Mouse (Mus musculus): ENCODE results near the gene Txndc8. TPM values are rescaled to one million over a fixed set of nuclear protein-coding genes. Genes with fewer than 3 reads are reported as not detected.

The Txndc8 gene
- total RNA-seq, 1 experiment from 2014 or later, result not detected

- DNase-seq, result peak; percentile 99
These were observed 52.6 kb downstream of the Txndc8 start, which contains the start of gene Txn1 for GRCm38 (mm10) chr4:57956029-57956960. Gene Txn1, minus strand, starts transcription at chr4:57956411.

GRCm38 (mm10) chr4:57955544-57955958 lies 53.4 kb downstream of the Txndc8 start:
- peak; percentile 88 for DNase-seq

- no peak for DNase-seq
These were observed 53.9 kb downstream of the Txndc8 start for GRCm38 (mm10) chr4:57954991-57955390.

- no peak for DNase-seq
These were observed 54.3 kb downstream of the Txndc8 start for GRCm38 (mm10) chr4:57954580-57954979.

GRCm38 (mm10) chr4:57953796-57954195 lies 55.1 kb downstream of the Txndc8 start:
- no peak for DNase-seq

GRCm38 (mm10) chr4:57952891-57953290 lies 56.0 kb downstream of the Txndc8 start:
- peak; percentile 29 for DNase-seq

GRCm38 (mm10) chr4:57952416-57952815 lies 56.5 kb downstream of the Txndc8 start:
- DNase-seq, result no peak

GRCm38 (mm10) chr4:57949866-57950265 lies 59.1 kb downstream of the Txndc8 start:
- no peak for DNase-seq

- DNase-seq, result no peak
These were observed 61.4 kb downstream of the Txndc8 start for GRCm38 (mm10) chr4:57947476-57947875.

GRCm38 (mm10) chr4:57947036-57947435 lies 61.9 kb downstream of the Txndc8 start:
- DNase-seq, result no peak

- no peak for DNase-seq
These were observed 66.0 kb downstream of the Txndc8 start for GRCm38 (mm10) chr4:57942892-57943291.

- DNase-seq, result no peak
These were observed 68.3 kb downstream of the Txndc8 start for GRCm38 (mm10) chr4:57940631-57941030.

GRCm38 (mm10) chr4:57937292-57937691 lies 71.6 kb downstream of the Txndc8 start:
- no peak for DNase-seq

- DNase-seq, result no peak
These were observed 74.7 kb downstream of the Txndc8 start for GRCm38 (mm10) chr4:57934181-57934580.

Other genes with a start within 250 kb of the Txndc8 start
- 9.0 and 9.4 TPM in 2 replicates for gene D630039A03Rik, start 92.8 kb downstream of the Txndc8 start, total RNA-seq (2021)
- gene Txn1, start 52.7 kb downstream of the Txndc8 start, total RNA-seq (2021), result 239 and 245 TPM in 2 replicates
- 13.6 and 14.0 TPM in 2 replicates for gene Svep1, start 197.7 kb upstream of the Txndc8 start, total RNA-seq (2021)